ENCODE assay signal across 20 mouse cellular contexts in genomic region chr5:113006997-113007396, GRCm38 (mm10). TPM values are rescaled to one million over a fixed set of nuclear protein-coding genes. Genes with fewer than 3 reads are reported as not detected.
"Had no signal": no experiment of that assay in that cellular context is flagged by ENCODE, and none has a peak within 500 bp of the region (broad histone marks: within the 10 kb centered on the region; RNA-seq: fewer than 3 reads in every experiment).

No protein-coding gene starts in this region.

- H3K27ac ChIP-seq: kidney, postnatal 0 days; layer of hippocampus, adult 2 months; limb, embryonic 10.5 days; limb, embryonic 13.5 days; liver, embryonic 14.5 days; macrophage; midbrain, embryonic 12.5 days; midbrain, embryonic 15.5 days; neural tube, embryonic 13.5 days; stomach, embryonic 15.5 days had no signal

- H3K27me3 ChIP-seq: midbrain, embryonic 12.5 days; midbrain, embryonic 15.5 days; neural tube, embryonic 13.5 days; stomach, embryonic 15.5 days had no signal

- H3K4me1 ChIP-seq: stomach, embryonic 15.5 days had no signal

- H3K4me3 ChIP-seq: layer of hippocampus, adult 2 months; limb, embryonic 10.5 days; limb, embryonic 13.5 days; midbrain, embryonic 12.5 days; midbrain, embryonic 15.5 days; myocyte; neural tube, embryonic 13.5 days; stomach, embryonic 15.5 days had no signal

- ATAC-seq: liver, postnatal 0 days; midbrain, embryonic 15.5 days had no signal

- DNase-seq: kidney, adult 18-20 months; kidney, adult 9 months; kidney, postnatal 25 days; layer of hippocampus, adult 9-11 months; liver, postnatal 0 days; lung, embryonic 14.5 days; retina, postnatal 1 day; right cerebral cortex, postnatal 25 days; thymus, postnatal 36 days had no signal

- H3K9me3 ChIP-seq: limb, embryonic 10.5 days; limb, embryonic 13.5 days; midbrain, embryonic 12.5 days; midbrain, embryonic 15.5 days; neural tube, embryonic 13.5 days; stomach, embryonic 15.5 days had no signal

- H3K36me3 ChIP-seq: limb, embryonic 10.5 days; limb, embryonic 13.5 days; midbrain, embryonic 12.5 days; midbrain, embryonic 15.5 days; neural tube, embryonic 13.5 days; stomach, embryonic 15.5 days had no signal

RNA-seq across cellular contexts. Expression of gene Grk3, which starts 8.6 kb away (rescaled TPM):
- polyA plus RNA-seq: myocyte had no signal
